ENCODE assay signal across 22 mouse cellular contexts in the genomic region with DNA sequence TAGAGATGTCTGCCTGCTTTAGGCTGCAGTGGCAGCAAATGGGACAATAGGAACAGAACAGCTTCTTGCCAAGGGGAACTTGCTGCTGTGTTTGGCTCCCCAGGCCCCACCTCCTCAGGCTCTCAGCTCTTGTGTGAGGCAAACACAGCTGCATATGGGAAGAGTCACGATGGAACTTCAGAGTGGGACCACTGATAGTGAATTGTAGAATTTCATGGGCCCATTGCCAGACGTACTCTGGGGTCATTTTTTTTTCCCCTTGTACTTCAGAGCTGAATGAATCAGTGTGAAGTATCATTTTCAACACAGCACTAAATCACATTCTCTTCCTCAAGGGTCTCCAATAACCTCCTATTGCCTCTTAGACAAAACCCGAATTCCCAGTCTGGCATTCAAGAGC.
DNase-seq lines count a peak whose midpoint lies in the region; ATAC-seq and TF ChIP-seq lines count a peak whose summit lies in the region.
"Had no signal": no experiment of that assay in that cellular context is flagged by ENCODE, and none has a peak within 500 bp of the region (broad histone marks: within the 10 kb centered on the region; RNA-seq: fewer than 3 reads in every experiment).

No protein-coding gene starts in this region.

- peaks cover 5% of the 10 kb centered on the region for H3K4me1 ChIP-seq in forebrain, embryonic 14.5 days (ENCODE audit: control insufficient read depth, insufficient read depth, low read length)
- peaks cover 9% of the 10 kb centered on the region for H3K4me1 ChIP-seq in forebrain, embryonic 11.5 days (replicated peaks; ENCODE audit: control insufficient read depth, insufficient read depth, low read length)
- peaks cover 7% of the 10 kb centered on the region; the same call in 1 of the 2 replicates for H3K4me1 ChIP-seq in kidney, postnatal 0 days (replicated peaks; ENCODE audit: insufficient read depth, low read length)
- H3K4me1 ChIP-seq in kidney, embryonic 15.5 days = peaks cover 10% of the 10 kb centered on the region
- H3K4me1 ChIP-seq in midbrain, embryonic 11.5 days (ENCODE audit: control insufficient read depth, insufficient read depth, low read length) = peaks cover 8% of the 10 kb centered on the region
- no peaks in the 10 kb centered on the region; the same call in 1 of the 2 replicates for H3K4me1 ChIP-seq in midbrain, embryonic 16.5 days (ENCODE audit: control insufficient read depth, insufficient read depth, low read length)
- H3K4me1 ChIP-seq: forebrain, embryonic 15.5 days had no signal

- H3K27ac ChIP-seq in forebrain, embryonic 14.5 days (ENCODE audit: low read depth, low read length) = no peak overlapping the region
- no peak overlapping the region for H3K27ac ChIP-seq in forebrain, embryonic 11.5 days (ENCODE audit: low read depth, low read length)
- no peak overlapping the region for H3K27ac ChIP-seq in kidney, postnatal 0 days
- no peak overlapping the region for H3K27ac ChIP-seq in kidney, embryonic 15.5 days
- H3K27ac ChIP-seq in midbrain, embryonic 11.5 days (ENCODE audit: low read depth, low read length) = no peak overlapping the region
- H3K27ac ChIP-seq in midbrain, embryonic 16.5 days (ENCODE audit: low read length) = no peak overlapping the region
- H3K27ac ChIP-seq: forebrain, embryonic 12.5 days; forebrain, embryonic 15.5 days had no signal

- no peak overlapping the region for H3K4me2 ChIP-seq in forebrain, embryonic 14.5 days (ENCODE audit: low read length)
- no peak overlapping the region for H3K4me2 ChIP-seq in forebrain, embryonic 11.5 days (ENCODE audit: low read depth, low read length, severe bottlenecking)
- no peak overlapping the region for H3K4me2 ChIP-seq in kidney, postnatal 0 days (ENCODE audit: low read length)
- H3K4me2 ChIP-seq in kidney, embryonic 15.5 days = no peak overlapping the region
- H3K4me2 ChIP-seq in midbrain, embryonic 11.5 days = no peak overlapping the region
- H3K4me2 ChIP-seq in midbrain, embryonic 16.5 days (ENCODE audit: low read length) = no peak overlapping the region
- H3K4me2 ChIP-seq: embryonic facial prominence, embryonic 13.5 days; forebrain, embryonic 12.5 days; forebrain, embryonic 15.5 days had no signal

- TF ChIP-seq CTCF in kidney, postnatal 0 days (IDR thresholded peaks at IDR 0.05; ENCODE audit: low read depth) = no peak
- no peak for TF ChIP-seq CTCF in brain, embryonic 14.5 days (IDR thresholded peaks at IDR 0.05; ENCODE audit: borderline replicate concordance, extremely low read depth, insufficient read depth, insufficient read length)

- DNase-seq in forebrain, embryonic 14.5 days (ENCODE audit: low spot score) = peak; percentile 25
- no peak for DNase-seq in forebrain, embryonic 11.5 days (ENCODE audit: low spot score)
- peak; percentile 38 for DNase-seq in kidney, postnatal 0 days (ENCODE audit: low spot score)
- DNase-seq in midbrain, embryonic 11.5 days (ENCODE audit: low spot score, missing footprints) = peak; percentile 21
- DNase-seq in brain, embryonic 14.5 days (ENCODE audit: low read depth) = peak; percentile 51
- DNase-seq in cerebellum, adult 8-10 months = no peak
- DNase-seq: adrenal gland, adult 8-10 months; adrenal gland, postnatal 14 days; adrenal gland, postnatal 36 days; cerebellum, adult 11 months; cerebellum, adult 18-20 months; cerebellum, adult 9-10 months; cerebellum, postnatal 10 days; cerebellum, postnatal 25 days; forebrain, postnatal 0 days had no signal

- H3K27me3 ChIP-seq in forebrain, embryonic 14.5 days (replicated peaks; ENCODE audit: control insufficient read depth, insufficient read depth, low read length) = no peaks in the 10 kb centered on the region
- H3K27me3 ChIP-seq in forebrain, embryonic 11.5 days (ENCODE audit: control insufficient read depth, insufficient read depth, low read length) = no peaks in the 10 kb centered on the region
- H3K27me3 ChIP-seq in kidney, postnatal 0 days (ENCODE audit: insufficient read depth, low read length) = no peaks in the 10 kb centered on the region
- 0 out of 2 replicates have a peak, but pooled peaks cover 2% of the 10 kb centered on the region for H3K27me3 ChIP-seq in kidney, embryonic 15.5 days
- no peaks in the 10 kb centered on the region for H3K27me3 ChIP-seq in midbrain, embryonic 11.5 days (ENCODE audit: control insufficient read depth, insufficient read depth, low read length)
- no peaks in the 10 kb centered on the region for H3K27me3 ChIP-seq in midbrain, embryonic 16.5 days (ENCODE audit: control insufficient read depth, insufficient read depth, low read depth, low read length)
- H3K27me3 ChIP-seq: embryonic facial prominence, embryonic 13.5 days; forebrain, embryonic 15.5 days had no signal

- no peak overlapping the region for H3K9ac ChIP-seq in forebrain, embryonic 14.5 days (ENCODE audit: low read length)
- no peak overlapping the region for H3K9ac ChIP-seq in forebrain, embryonic 11.5 days (ENCODE audit: low read length)
- H3K9ac ChIP-seq in kidney, postnatal 0 days (ENCODE audit: low read depth, low read length) = no peak overlapping the region
- no peak overlapping the region for H3K9ac ChIP-seq in kidney, embryonic 15.5 days
- H3K9ac ChIP-seq in midbrain, embryonic 11.5 days (ENCODE audit: low read length) = no peak overlapping the region
- no peak overlapping the region for H3K9ac ChIP-seq in midbrain, embryonic 16.5 days (ENCODE audit: low read depth, low read length)
- H3K9ac ChIP-seq: embryonic facial prominence, embryonic 13.5 days; forebrain, embryonic 12.5 days; forebrain, embryonic 15.5 days; forebrain, postnatal 0 days had no signal

- H3K4me3 ChIP-seq in forebrain, embryonic 14.5 days (ENCODE audit: low read depth, low read length) = no peak overlapping the region
- no peak overlapping the region for H3K4me3 ChIP-seq in forebrain, embryonic 11.5 days (ENCODE audit: low read depth, low read length)
- no peak overlapping the region for H3K4me3 ChIP-seq in kidney, postnatal 0 days (replicated peaks; ENCODE audit: low read depth, low read length)
- H3K4me3 ChIP-seq in kidney, embryonic 15.5 days (replicated peaks) = no peak overlapping the region
- H3K4me3 ChIP-seq in midbrain, embryonic 11.5 days (ENCODE audit: low read depth, low read length) = no peak overlapping the region
- no peak overlapping the region for H3K4me3 ChIP-seq in midbrain, embryonic 16.5 days (ENCODE audit: low read depth, low read length)
- H3K4me3 ChIP-seq: embryonic facial prominence, embryonic 13.5 days; forebrain, embryonic 12.5 days; forebrain, embryonic 15.5 days had no signal

- WGBS in forebrain, embryonic 14.5 days = 68% methylated on average over 3 of the region's 3 CpGs
- 77% methylated on average over 3 of the region's 3 CpGs for WGBS in forebrain, embryonic 11.5 days
- WGBS in kidney, postnatal 0 days = 44% methylated on average over 3 of the region's 3 CpGs
- WGBS in kidney, embryonic 15.5 days = 24% methylated on average over 3 of the region's 3 CpGs
- 66% methylated on average over 3 of the region's 3 CpGs for WGBS in midbrain, embryonic 11.5 days
- 56% methylated on average over 3 of the region's 3 CpGs for WGBS in midbrain, embryonic 16.5 days

- ATAC-seq in forebrain, embryonic 14.5 days = no peak
- no peak for ATAC-seq in forebrain, embryonic 11.5 days (replicated peaks; ENCODE audit: low FRiP score)
- no peak for ATAC-seq in kidney, postnatal 0 days (replicated peaks; ENCODE audit: low FRiP score, low read depth)
- ATAC-seq in kidney, embryonic 15.5 days (replicated peaks; ENCODE audit: low FRiP score) = no peak
- ATAC-seq in midbrain, embryonic 11.5 days (ENCODE audit: low FRiP score) = no peak
- ATAC-seq in midbrain, embryonic 16.5 days = no peak
- ATAC-seq: activated CD4-positive, CD25-positive, alpha-beta regulatory T cell, adult 4 months; forebrain, embryonic 15.5 days; forebrain, postnatal 0 days; Patski had no signal

- TF ChIP-seq POLR2A in brain, embryonic 14.5 days (IDR thresholded peaks at IDR 0.05; ENCODE audit: borderline replicate concordance, extremely low read depth, insufficient read depth, insufficient read length, poor library complexity, severe bottlenecking) = no peak

- H3K9me3 ChIP-seq in forebrain, embryonic 14.5 days (replicated peaks; ENCODE audit: control insufficient read depth, low read length) = no peaks in the 10 kb centered on the region
- H3K9me3 ChIP-seq in forebrain, embryonic 11.5 days (ENCODE audit: control insufficient read depth, low read length) = no peaks in the 10 kb centered on the region
- no peaks in the 10 kb centered on the region for H3K9me3 ChIP-seq in kidney, postnatal 0 days (replicated peaks; ENCODE audit: low read length)
- no peaks in the 10 kb centered on the region for H3K9me3 ChIP-seq in kidney, embryonic 15.5 days (replicated peaks)
- H3K9me3 ChIP-seq in midbrain, embryonic 11.5 days (ENCODE audit: control insufficient read depth, low read length) = no peaks in the 10 kb centered on the region
- no peaks in the 10 kb centered on the region for H3K9me3 ChIP-seq in midbrain, embryonic 16.5 days (replicated peaks; ENCODE audit: control insufficient read depth, low read length, poor library complexity, severe bottlenecking)
- H3K9me3 ChIP-seq: embryonic facial prominence, embryonic 13.5 days; forebrain, embryonic 12.5 days; forebrain, embryonic 15.5 days had no signal

- H3K36me3 ChIP-seq in forebrain, embryonic 14.5 days (ENCODE audit: control insufficient read depth, insufficient read depth, low read length) = peaks cover 16% of the 10 kb centered on the region
- no peaks in the 10 kb centered on the region for H3K36me3 ChIP-seq in forebrain, embryonic 11.5 days (ENCODE audit: control insufficient read depth, insufficient read depth, low read length)
- H3K36me3 ChIP-seq in kidney, postnatal 0 days (ENCODE audit: insufficient read depth, low read length) = no peaks in the 10 kb centered on the region
- peaks cover 15% of the 10 kb centered on the region for H3K36me3 ChIP-seq in kidney, embryonic 15.5 days
- peaks cover 3% of the 10 kb centered on the region; the same call in 1 of the 2 replicates for H3K36me3 ChIP-seq in midbrain, embryonic 11.5 days (ENCODE audit: control insufficient read depth, insufficient read depth, low read length)
- no peaks in the 10 kb centered on the region for H3K36me3 ChIP-seq in midbrain, embryonic 16.5 days (ENCODE audit: control insufficient read depth, insufficient read depth, low read length)

Comparison
In these comparisons a context has a peak if more than half of its experiments do, and no peak if none do; other contexts are left out.
1. DNase-seq: peak in forebrain, embryonic 14.5 days (single experiment), kidney, postnatal 0 days (single experiment), midbrain, embryonic 11.5 days (single experiment) and brain, embryonic 14.5 days (single experiment); none in forebrain, embryonic 11.5 days (single experiment) and cerebellum, adult 8-10 months (single experiment).